Mouse (Mus musculus): ENCODE data around the gene Timm44.

GRCm38 (mm10) chr8:4213210-4214005 lies 62.3 kb downstream of the Timm44 start:
- TF ChIP-seq CTCF (IDR thresholded peaks at IDR 0.05; ENCODE audit: extremely low read depth, insufficient read length, insufficient replicate concordance, low read depth, low read length) (no peak), POLR2A (IDR thresholded peaks at IDR 0.05; ENCODE audit: low read depth, low read length) (no peak)
